In genomic region chr2:158770126-158770757, GRCm38 (mm10) we compare ENCODE assay signal across 8 mouse cellular contexts. TPM values are rescaled to one million over a fixed set of nuclear protein-coding genes. Genes with fewer than 3 reads are reported as not detected.
A peak's percentile ranks its signal among the peaks of the same experiment; 100 is the strongest.
DNase-seq lines count a peak whose midpoint lies in the region; ATAC-seq lines count a peak whose summit lies in the region.

No protein-coding gene starts in this region.

- no peak overlapping the region for H3K9ac ChIP-seq in limb, embryonic 11.5 days (ENCODE audit: low read length)

- H3K36me3 ChIP-seq in erythroblast, embryonic 14.5 days (ENCODE audit: control insufficient read depth): peaks cover 52% of the 10 kb centered on the region
- peaks cover 5% of the 10 kb centered on the region; the same call in 1 of the 2 replicates for H3K36me3 ChIP-seq in limb, embryonic 11.5 days (ENCODE audit: control insufficient read depth, insufficient read depth, low read length)

- peak overlapping the region; percentile 69 for H3K4me2 ChIP-seq in limb, embryonic 11.5 days (ENCODE audit: low read depth, severe bottlenecking)

- no peak for ATAC-seq in erythroblast, adult 5-6 weeks (replicated peaks; ENCODE audit: low FRiP score, poor library complexity, severe bottlenecking)
- no peak for ATAC-seq in limb, embryonic 11.5 days (ENCODE audit: insufficient number of reproducible peaks, low FRiP score, low TSS enrichment, low read depth)
- ATAC-seq in inflammation-experienced regulatory T-cells, adult 6 months: no peak

- H3K27ac ChIP-seq in limb, embryonic 11.5 days (replicated peaks; ENCODE audit: low read depth, low read length): no peak overlapping the region

- no peaks in the 10 kb centered on the region for H3K9me3 ChIP-seq in erythroblast, embryonic 14.5 days (ENCODE audit: control insufficient read depth, low read length)
- H3K9me3 ChIP-seq in limb, embryonic 11.5 days (ENCODE audit: control insufficient read depth, low read length): no peaks in the 10 kb centered on the region

- peaks cover 43% of the 10 kb centered on the region for H3K4me1 ChIP-seq in erythroblast, embryonic 14.5 days (ENCODE audit: control insufficient read depth)
- peaks cover 21% of the 10 kb centered on the region for H3K4me1 ChIP-seq in limb, embryonic 11.5 days (ENCODE audit: control insufficient read depth, insufficient read depth, low read length)

- H3K27me3 ChIP-seq in erythroblast, embryonic 14.5 days (ENCODE audit: control insufficient read depth): no peaks in the 10 kb centered on the region
- no peaks in the 10 kb centered on the region for H3K27me3 ChIP-seq in limb, embryonic 11.5 days (ENCODE audit: control insufficient read depth, insufficient read depth, low read length)

- WGBS in limb, embryonic 11.5 days: 44% methylated on average over 13 of the region's 13 CpGs

- H3K4me3 ChIP-seq in erythroblast, embryonic 14.5 days (replicated peaks): peak overlapping the region; percentile 78
- H3K4me3 ChIP-seq in limb, embryonic 11.5 days (ENCODE audit: low read depth, low read length): peak overlapping the region; percentile 77

- peak; percentile 71 for DNase-seq in testis, postnatal 10 days (ENCODE audit: low spot score)
- no peak for DNase-seq in testis, postnatal 14 days (ENCODE audit: low spot score)
- no peak for DNase-seq in limb, embryonic 11.5 days (ENCODE audit: low spot score)
- DNase-seq in thymus, postnatal 0 days (ENCODE audit: low spot score): no peak
- no peak for DNase-seq in urinary bladder, postnatal 10 days (ENCODE audit: low spot score)

RNA-seq across cellular contexts. Expression of gene Fam83d, which starts 2.3 kb away (rescaled TPM):
- 0.91 and 1.4 TPM in 2 replicates for polyA plus RNA-seq in erythroblast, embryonic 14.5 days (2012)
- 0.96 and 3.8 TPM in 2 replicates for total RNA-seq in erythroblast, adult 5-6 weeks (2015; ENCODE audit: low replicate concordance)
- 2.1 and 4.5 TPM in 2 replicates for total RNA-seq in erythroblast, adult 5-6 weeks (2017; ENCODE audit: low replicate concordance)
- polyA plus RNA-seq in limb, embryonic 11.5 days (2014; fragmentation: Nextera tagmentation; extraction: Ambion mirVana): 51.1 and 54.0 TPM in 2 replicates
- 18.7 and 19.8 TPM in 2 replicates for polyA plus RNA-seq in thymus, postnatal 0 days (2015; fragmentation: Nextera tagmentation; extraction: Ambion mirVana)
- polyA plus RNA-seq in inflammation-experienced regulatory T-cells, adult 6 months (2017; shearing (Covaris generic)): 1 to 10 TPM in 1 of 3 experiments, under 1 TPM in 2; 0.50 to 3.9 (median 0.59) TPM

RNA-seq across cellular contexts. Expression of gene Dhx35, which starts 24.4 kb away (rescaled TPM):
- polyA plus RNA-seq in erythroblast, embryonic 14.5 days (2012): 0.24 and 0.38 TPM in 2 replicates
- total RNA-seq in erythroblast, adult 5-6 weeks (2015; ENCODE audit: low replicate concordance): 3.6 and 5.0 TPM in 2 replicates
- 1.9 and 2.8 TPM in 2 replicates for total RNA-seq in erythroblast, adult 5-6 weeks (2017; ENCODE audit: low replicate concordance)
- polyA plus RNA-seq in limb, embryonic 11.5 days (2014; fragmentation: Nextera tagmentation; extraction: Ambion mirVana): 16.3 and 18.3 TPM in 2 replicates
- 9.3 and 11.1 TPM in 2 replicates for polyA plus RNA-seq in thymus, postnatal 0 days (2015; fragmentation: Nextera tagmentation; extraction: Ambion mirVana)
- polyA plus RNA-seq in inflammation-experienced regulatory T-cells, adult 6 months (2017; shearing (Covaris generic)): 10 to 100 TPM; 12.7 to 16.1 (median 14.1) TPM
